Mouse (Mus musculus): ENCODE measurements around the gene Gm20388. TPM values are rescaled to one million over a fixed set of nuclear protein-coding genes. Genes with fewer than 3 reads are reported as not detected.

The Gm20388 gene
- total and polyA plus RNA-seq, 2 experiments from 2014 or later, result 51.3 TPM; not detected in 1

DNA sequence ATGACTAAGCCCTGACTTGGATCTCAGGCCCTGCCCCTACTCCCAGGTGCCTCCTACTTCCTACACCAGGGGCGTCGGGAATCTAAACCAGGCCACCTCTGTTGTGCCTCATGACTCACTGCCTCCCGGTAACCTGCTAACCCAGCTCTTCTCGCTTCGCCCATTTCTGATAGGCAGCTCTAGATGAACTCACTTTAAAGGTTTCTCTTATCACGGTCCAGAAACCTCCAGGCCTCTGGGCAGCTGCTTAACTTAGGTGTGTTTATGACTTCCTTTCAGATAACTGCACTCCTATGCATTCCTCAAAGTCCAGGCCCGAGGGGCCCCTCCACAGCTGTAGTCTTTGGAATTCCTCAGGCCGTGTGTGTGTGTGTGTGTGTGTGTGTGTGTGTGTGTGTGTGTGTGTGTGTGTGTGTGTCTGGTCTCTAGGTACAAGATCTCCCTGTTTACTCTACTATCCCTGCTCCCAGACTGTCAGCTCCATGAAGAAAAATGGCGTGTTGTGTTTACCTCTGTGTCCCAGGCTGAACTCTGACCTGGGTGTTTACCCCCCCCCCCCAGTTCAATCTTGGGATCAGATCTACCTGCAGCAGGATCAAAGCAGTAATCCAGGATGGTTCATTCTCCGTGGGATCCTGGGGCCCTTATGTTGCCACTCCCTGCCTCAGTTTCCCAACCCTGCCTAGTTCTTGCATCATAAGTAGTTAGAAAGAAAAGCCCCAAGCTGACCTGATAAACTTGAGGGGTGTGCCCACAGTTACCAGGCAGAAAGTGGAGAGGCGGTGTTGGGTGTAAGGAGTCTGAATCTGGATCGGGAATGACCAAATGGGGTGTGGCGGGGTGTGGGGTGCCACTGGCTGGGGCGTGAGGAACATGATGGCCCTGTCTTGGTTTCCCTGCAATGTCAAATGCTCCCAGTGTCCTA is 2725.5 kb downstream of the Gm20388 start:
- no peak overlapping the region for H3K4me2 ChIP-seq (ENCODE audit: low read depth)
- TF ChIP-seq CTCF (IDR thresholded peaks at IDR 0.05; ENCODE audit: low read depth), result no peak
- no peaks in the 10 kb centered on the region for H3K4me1 ChIP-seq (ENCODE audit: insufficient read depth)
- ATAC-seq (no peak), DNase-seq (no peak)
- no peak overlapping the region for H3K9ac ChIP-seq
- 82% methylated on average over 14 of the region's 14 CpGs for WGBS
- no peak overlapping the region for H3K27ac ChIP-seq (ENCODE audit: low read depth, low read length)
- peaks cover 30% of the 10 kb centered on the region for H3K36me3 ChIP-seq (ENCODE audit: insufficient read depth)
- H3K9me3 ChIP-seq (ENCODE audit: low read length), result no peaks in the 10 kb centered on the region
- no peak overlapping the region for H3K4me3 ChIP-seq (ENCODE audit: low read depth, low read length)
- no peaks in the 10 kb centered on the region for H3K27me3 ChIP-seq (ENCODE audit: insufficient read depth, low read length)

DNA sequence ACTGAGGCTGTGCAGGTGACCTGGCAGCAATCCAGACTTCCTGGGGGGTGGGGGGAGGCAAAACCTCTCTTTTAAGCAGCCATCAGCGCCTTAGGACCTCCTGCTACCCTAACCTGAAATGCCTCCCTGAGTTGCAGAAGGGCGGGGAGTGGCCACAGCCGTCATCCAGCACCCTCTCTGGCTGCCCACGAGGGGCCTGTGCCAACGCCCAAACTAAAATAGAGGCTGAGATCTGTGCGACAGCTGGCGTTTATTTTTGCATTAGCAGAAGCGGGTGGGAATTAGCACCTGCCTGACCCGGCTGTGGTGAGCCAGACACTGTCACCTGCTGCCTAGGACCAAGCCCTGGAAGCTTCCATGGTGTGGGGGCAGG is 2726.1 kb downstream of the Gm20388 start:
- ATAC-seq (no peak), DNase-seq (no peak)
- no peak overlapping the region for H3K4me2 ChIP-seq (ENCODE audit: low read depth)
- WGBS, result 56% methylated on average over 9 of the region's 9 CpGs
- peaks cover 30% of the 10 kb centered on the region for H3K36me3 ChIP-seq (ENCODE audit: insufficient read depth)
- no peaks in the 10 kb centered on the region for H3K9me3 ChIP-seq (ENCODE audit: low read length)
- no peak for TF ChIP-seq CTCF (IDR thresholded peaks at IDR 0.05; ENCODE audit: low read depth)
- H3K27me3 ChIP-seq (ENCODE audit: insufficient read depth, low read length), result no peaks in the 10 kb centered on the region
- no peaks in the 10 kb centered on the region for H3K4me1 ChIP-seq (ENCODE audit: insufficient read depth)
- H3K27ac ChIP-seq (ENCODE audit: low read depth, low read length), result no peak overlapping the region
- H3K4me3 ChIP-seq (ENCODE audit: low read depth, low read length), result no peak overlapping the region
- H3K9ac ChIP-seq, result no peak overlapping the region

DNA sequence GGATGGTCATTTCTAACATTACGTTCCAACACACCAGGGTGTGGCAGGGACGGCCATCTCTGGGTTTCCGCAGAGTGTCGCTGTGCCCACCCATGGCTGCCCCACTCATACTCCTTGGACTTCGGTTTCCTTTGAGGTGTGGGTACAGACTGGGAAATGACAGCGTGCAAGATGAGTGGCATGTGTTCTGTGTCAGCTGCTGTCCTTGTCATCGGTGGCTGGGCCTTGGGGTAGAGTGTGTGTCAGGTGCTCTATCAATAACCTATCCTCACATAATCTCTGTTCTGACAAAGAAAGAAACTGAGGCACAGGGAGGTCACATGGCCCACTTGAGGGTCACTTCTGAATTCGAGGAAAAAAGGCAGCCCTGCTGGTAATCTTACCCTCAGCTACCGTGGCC is 2726.6 kb downstream of the Gm20388 start:
- Histone ChIP-seq H3K36me3 (ENCODE audit: insufficient read depth) (peaks cover 30% of the 10 kb centered on the region), H3K27ac (ENCODE audit: low read depth, low read length) (no peak overlapping the region), H3K4me3 (ENCODE audit: low read depth, low read length) (no peak overlapping the region), H3K9me3 (ENCODE audit: low read length) (no peaks in the 10 kb centered on the region), H3K4me1 (ENCODE audit: insufficient read depth) (no peaks in the 10 kb centered on the region), H3K4me2 (ENCODE audit: low read depth) (no peak overlapping the region), H3K9ac (no peak overlapping the region), H3K27me3 (ENCODE audit: insufficient read depth, low read length) (no peaks in the 10 kb centered on the region)
- DNase-seq (no peak), ATAC-seq (no peak)
- 86% methylated on average over 9 of the region's 9 CpGs for WGBS
- TF ChIP-seq CTCF (IDR thresholded peaks at IDR 0.05; ENCODE audit: low read depth), result no peak

GRCm38 (mm10) chr8:122638601-122639000 is 2728.0 kb downstream of the Gm20388 start:
- 75% methylated on average over 16 of the region's 16 CpGs for WGBS
- no peak for ATAC-seq
- TF ChIP-seq CTCF (IDR thresholded peaks at IDR 0.05; ENCODE audit: low read depth), result no peak
- no peak for DNase-seq
- Histone ChIP-seq H3K27me3 (ENCODE audit: insufficient read depth, low read length) (no peaks in the 10 kb centered on the region), H3K4me3 (ENCODE audit: low read depth, low read length) (no peak overlapping the region), H3K27ac (ENCODE audit: low read depth, low read length) (no peak overlapping the region), H3K9ac (no peak overlapping the region), H3K4me1 (ENCODE audit: insufficient read depth) (no peaks in the 10 kb centered on the region), H3K9me3 (ENCODE audit: low read length) (no peaks in the 10 kb centered on the region), H3K4me2 (ENCODE audit: low read depth) (no peak overlapping the region), H3K36me3 (ENCODE audit: insufficient read depth) (peaks cover 21% of the 10 kb centered on the region)

- H3K4me1 ChIP-seq (ENCODE audit: insufficient read depth), result no peaks in the 10 kb centered on the region
Measured at GRCm38 (mm10) chr8:122639521-122640248, 2729.0 kb downstream of the Gm20388 start.

GRCm38 (mm10) chr8:122640825-122641224 is 2730.2 kb downstream of the Gm20388 start:
- no peak overlapping the region for H3K4me2 ChIP-seq (ENCODE audit: low read depth)
- H3K4me3 ChIP-seq (ENCODE audit: low read depth, low read length), result no peak overlapping the region
- H3K9ac ChIP-seq, result no peak overlapping the region
- no peaks in the 10 kb centered on the region for H3K27me3 ChIP-seq (ENCODE audit: insufficient read depth, low read length)
- WGBS, result 88% methylated on average over 4 of the region's 4 CpGs
- no peak for TF ChIP-seq CTCF (IDR thresholded peaks at IDR 0.05; ENCODE audit: low read depth)
- ATAC-seq (no peak), DNase-seq (no peak)
- no peak overlapping the region for H3K27ac ChIP-seq (ENCODE audit: low read depth, low read length)
- H3K9me3 ChIP-seq (ENCODE audit: low read length), result no peaks in the 10 kb centered on the region
- peaks cover 6% of the 10 kb centered on the region for H3K36me3 ChIP-seq (ENCODE audit: insufficient read depth)
- H3K4me1 ChIP-seq (ENCODE audit: insufficient read depth), result no peaks in the 10 kb centered on the region

More at GRCm38 (mm10) chr8:122639521-122640248, 2729.0 kb downstream of the Gm20388 start:
- no peak overlapping the region for H3K9ac ChIP-seq
- WGBS, result 35% methylated on average over 16 of the region's 16 CpGs
- DNase-seq, result peak; percentile 67
- H3K9me3 ChIP-seq (ENCODE audit: low read length), result no peaks in the 10 kb centered on the region
- no peak overlapping the region for H3K27ac ChIP-seq (ENCODE audit: low read depth, low read length)
- no peak overlapping the region for H3K4me3 ChIP-seq (ENCODE audit: low read depth, low read length)
- H3K36me3 ChIP-seq (ENCODE audit: insufficient read depth), result peaks cover 10% of the 10 kb centered on the region
- TF ChIP-seq CTCF (IDR thresholded peaks at IDR 0.05; ENCODE audit: low read depth), result no peak
- H3K4me2 ChIP-seq (ENCODE audit: low read depth), result no peak overlapping the region
- ATAC-seq, result peak; percentile 52
- H3K27me3 ChIP-seq (ENCODE audit: insufficient read depth, low read length), result no peaks in the 10 kb centered on the region

- WGBS, result 73% methylated on average over 15 of the region's 15 CpGs
- H3K9ac ChIP-seq, result no peak overlapping the region
- peak; percentile 40; the same call in 1 of the 2 replicates for ATAC-seq
- DNase-seq, result peak; percentile 42
- no peak overlapping the region for H3K4me3 ChIP-seq (ENCODE audit: low read depth, low read length)
- no peak overlapping the region for H3K4me2 ChIP-seq (ENCODE audit: low read depth)
- H3K4me1 ChIP-seq (ENCODE audit: insufficient read depth), result no peaks in the 10 kb centered on the region
- H3K27me3 ChIP-seq (ENCODE audit: insufficient read depth, low read length), result no peaks in the 10 kb centered on the region
- no peak overlapping the region for H3K27ac ChIP-seq (ENCODE audit: low read depth, low read length)
- peak; percentile 42 for TF ChIP-seq CTCF (IDR thresholded peaks at IDR 0.05; ENCODE audit: low read depth)
- H3K36me3 ChIP-seq (ENCODE audit: insufficient read depth), result peaks cover 6% of the 10 kb centered on the region
- no peaks in the 10 kb centered on the region for H3K9me3 ChIP-seq (ENCODE audit: low read length)
Measured at GRCm38 (mm10) chr8:122641406-122641805, 2730.8 kb downstream of the Gm20388 start.

All from forebrain, postnatal 0 days (tissue).